ENCODE assay signal across 1 mouse cellular context in genomic region chr7:75390162-75390561, GRCm38 (mm10).
TF ChIP-seq lines count a peak whose summit lies in the region.

No protein-coding gene starts in this region.

TF ChIP-seq in MEL, 35 proteins besides CTCF, POLR2A, EP300 and RAD21 (continued from another document):
- TF ChIP-seq HCFC1 (IDR thresholded peaks at IDR 0.05; ENCODE audit: low read depth, low read length) (peak; percentile 50; the same call in 1 of the 2 replicates), JUND (IDR thresholded peaks at IDR 0.05; ENCODE audit: low read depth, low read length) (no peak), POLR2AphosphoS2 (IDR thresholded peaks at IDR 0.05; ENCODE audit: low read length) (no peak), ZKSCAN1 (IDR thresholded peaks at IDR 0.05; ENCODE audit: low read depth, low read length) (no peak), POLR2AphosphoS5 (IDR thresholded peaks at IDR 0.05; ENCODE audit: borderline replicate concordance, low read depth, low read length) (no peak), ZMIZ1 (IDR thresholded peaks at IDR 0.05; ENCODE audit: low read depth, low read length) (no peak), BHLHE40 (IDR thresholded peaks at IDR 0.05; ENCODE audit: borderline replicate concordance, low read depth, low read length) (0 out of 2 replicates have a peak, but pooled peaks have one; percentile 13), USF1 (IDR thresholded peaks at IDR 0.05; ENCODE audit: low read depth, low read length) (no peak), MXI1 (IDR thresholded peaks at IDR 0.05; ENCODE audit: low read depth, low read length) (peak; percentile 31; the same call in 1 of the 2 replicates), RCOR1 (IDR thresholded peaks at IDR 0.05; ENCODE audit: low read depth, low read length) (peak; percentile 79), NRF1 (IDR thresholded peaks at IDR 0.05; ENCODE audit: insufficient read depth, low read depth, low read length, poor library complexity, severe bottlenecking) (no peak), NELFE (IDR thresholded peaks at IDR 0.05; ENCODE audit: low read depth, low read length) (no peak), CHD1 (IDR thresholded peaks at IDR 0.05; ENCODE audit: low read depth, low read length) (no peak)
